Mouse (Mus musculus): Measurements from ENCODE around the gene Klrb1c.
A peak's percentile ranks its signal among the peaks of the same experiment; 100 is the strongest.
"Not testable (repeated sequence)": the region's sequence is repeated elsewhere in the genome, so short reads cannot be mapped to it uniquely, and the experiment has no call there.

The Klrb1c gene

GRCm38 (mm10) chr6:128789115-128789514 is at the start of gene Klrb1c:
Gene Klrb1c (minus strand): TSS chr6:128789215.
- DNase-seq = no peak

DNA sequence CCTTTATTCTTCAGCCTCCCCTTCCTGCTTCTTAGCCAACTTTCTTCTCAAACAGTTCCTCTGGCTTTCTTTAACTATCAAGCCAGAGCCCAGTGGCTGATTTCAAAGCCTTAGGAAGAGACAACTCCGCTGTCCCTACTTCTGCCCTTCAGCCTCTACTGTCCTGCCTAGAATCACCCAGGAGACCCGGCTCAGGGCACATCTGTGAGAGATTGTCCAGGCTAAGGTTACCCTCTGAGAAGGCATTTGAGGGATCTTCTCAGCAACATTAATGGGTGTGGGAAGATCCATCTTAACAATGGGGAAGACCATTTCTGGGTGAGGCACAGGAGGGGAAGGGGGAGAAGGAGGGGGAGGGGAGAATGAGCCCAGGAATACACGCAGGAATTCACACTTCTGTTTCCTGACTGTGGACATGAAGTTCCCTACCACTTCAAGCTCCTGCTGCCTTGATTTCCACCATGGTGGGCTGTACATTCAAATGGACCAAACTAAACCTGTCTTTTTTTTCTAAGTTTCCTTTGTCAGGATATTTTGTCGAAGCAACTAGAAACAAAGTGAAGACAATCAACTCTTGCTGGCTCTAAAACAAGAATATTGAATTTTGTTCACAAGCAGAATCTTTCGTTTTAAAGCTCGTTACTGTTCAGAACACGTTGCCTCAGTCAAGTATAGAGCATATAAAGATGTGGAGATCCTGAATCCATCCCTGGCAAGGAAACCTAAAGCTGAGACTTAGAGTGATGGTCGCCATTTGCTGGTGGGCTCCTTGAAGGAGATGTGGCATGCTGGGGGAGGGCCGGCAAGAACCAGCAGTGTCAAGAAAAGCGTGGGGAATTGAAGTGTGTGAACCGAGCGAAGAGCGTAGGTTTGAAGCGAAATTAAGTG is 48.7 kb upstream of the Klrb1c start:
- DNase-seq = peak; percentile 64 to 74

- DNase-seq = no peak
These were observed 47.9 kb upstream of the Klrb1c start for GRCm38 (mm10) chr6:128836955-128837334.

GRCm38 (mm10) chr6:128836191-128836954 is 47.4 kb upstream of the Klrb1c start:
- no peak for DNase-seq

DNA sequence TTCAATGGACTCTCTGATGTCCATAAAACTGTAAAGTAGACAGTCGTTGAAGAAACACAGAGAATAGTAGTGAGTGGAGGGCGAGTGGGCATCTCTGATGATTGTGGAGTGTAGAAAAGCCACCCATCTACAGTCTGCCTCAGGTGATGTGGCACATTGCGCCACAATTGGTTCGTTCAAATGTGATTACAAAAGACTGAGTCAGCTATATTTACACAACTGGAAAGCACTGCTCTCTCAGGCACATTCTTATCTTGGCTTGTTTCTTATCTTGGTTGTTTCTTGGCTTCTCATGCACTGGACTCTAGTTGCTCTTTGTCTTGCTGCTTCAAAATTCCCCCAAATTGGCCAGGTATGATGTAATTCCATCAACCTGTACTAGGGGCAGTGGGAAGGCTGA is 46.6 kb upstream of the Klrb1c start:
- DNase-seq = no peak

GRCm38 (mm10) chr6:128833046-128833445 is 44.0 kb upstream of the Klrb1c start:
- no peak for DNase-seq

DNA sequence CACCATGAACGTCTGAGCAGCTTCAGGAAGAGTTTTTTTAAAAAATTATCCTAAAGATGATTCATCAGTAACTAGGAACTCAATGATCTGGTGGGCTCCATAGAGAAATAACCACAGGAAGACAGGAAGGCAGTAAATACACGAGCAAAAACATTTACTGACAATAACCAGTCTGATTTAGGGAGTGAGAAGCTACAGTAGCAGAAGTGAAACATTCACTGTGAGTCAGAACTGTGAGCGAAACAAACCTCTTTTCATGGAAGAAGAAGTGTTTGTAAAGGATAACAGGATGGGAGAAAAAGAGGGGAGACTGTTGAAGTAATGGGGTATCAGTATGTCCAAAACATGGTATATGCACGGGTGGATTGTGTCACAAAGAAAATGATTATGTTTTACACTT is 40.8 kb upstream of the Klrb1c start:
- no peak for DNase-seq

- DNase-seq = no peak
These were observed 37.8 kb upstream of the Klrb1c start for GRCm38 (mm10) chr6:128826781-128827180.

GRCm38 (mm10) chr6:128826132-128826531 is 37.1 kb upstream of the Klrb1c start, which contains the start of the genes Gm44511 and Klrb1b:
Gene Gm44511 (minus strand): TSS chr6:128826315.
Gene Klrb1b (minus strand): TSS chr6:128826331.
- no peak for DNase-seq

DNA sequence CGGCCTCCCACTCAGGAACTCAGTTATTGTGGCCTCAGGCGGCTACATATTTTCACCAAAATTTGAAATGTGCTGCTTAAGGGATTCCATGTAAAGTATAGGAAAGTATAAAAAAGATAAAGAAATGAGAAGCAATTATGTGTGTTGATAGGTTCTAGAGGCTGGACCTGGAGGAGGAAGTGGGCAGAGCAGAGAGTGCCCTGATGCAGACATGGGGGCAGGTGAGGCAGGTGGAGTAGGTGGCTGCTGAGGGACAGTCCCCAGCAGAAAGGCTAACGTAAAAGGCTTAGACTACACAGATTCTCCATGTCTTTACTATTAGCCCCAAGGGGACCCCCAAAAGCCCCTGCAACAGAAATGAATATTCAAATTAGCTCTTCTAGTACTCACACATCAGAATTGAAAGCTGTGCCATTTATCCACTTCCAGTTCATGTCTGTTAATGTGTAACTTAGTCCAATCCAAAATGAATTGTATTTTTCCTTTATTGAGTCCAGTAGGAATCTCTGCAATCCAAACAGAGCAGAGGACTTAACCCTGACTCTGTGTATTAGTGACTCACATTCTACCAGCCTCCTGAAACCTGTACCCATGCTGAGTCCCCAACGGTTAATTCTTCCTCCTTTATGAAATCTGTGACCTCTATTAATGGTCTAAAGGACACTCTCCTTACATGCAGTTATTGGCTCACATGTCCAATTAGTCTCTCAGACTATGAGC is 29.2 kb upstream of the Klrb1c start:
- no peak for DNase-seq

GRCm38 (mm10) chr6:128808532-128808931 is 19.5 kb upstream of the Klrb1c start:
- peak; percentile 33 to 41 for DNase-seq

DNA sequence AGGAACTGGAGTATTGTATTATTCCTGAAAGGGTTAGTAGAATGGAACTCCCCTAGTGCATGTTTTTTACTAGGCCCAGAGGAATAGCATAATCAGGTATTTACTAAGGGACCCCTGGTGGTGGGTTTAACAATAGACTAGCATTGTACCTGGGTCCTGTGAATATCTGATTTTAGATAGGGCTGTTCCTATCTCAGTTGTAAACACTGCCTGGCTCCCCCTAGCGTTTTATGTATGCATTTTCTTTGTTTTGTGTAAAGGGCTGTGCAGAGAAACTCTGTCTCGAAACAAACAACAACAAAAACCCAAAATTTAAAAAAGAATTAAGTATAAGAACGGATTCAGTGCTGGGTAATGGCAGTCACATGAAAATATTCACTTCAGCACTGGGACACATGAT is 18.0 kb upstream of the Klrb1c start:
- DNase-seq = peak; percentile 41 to 51

DNA sequence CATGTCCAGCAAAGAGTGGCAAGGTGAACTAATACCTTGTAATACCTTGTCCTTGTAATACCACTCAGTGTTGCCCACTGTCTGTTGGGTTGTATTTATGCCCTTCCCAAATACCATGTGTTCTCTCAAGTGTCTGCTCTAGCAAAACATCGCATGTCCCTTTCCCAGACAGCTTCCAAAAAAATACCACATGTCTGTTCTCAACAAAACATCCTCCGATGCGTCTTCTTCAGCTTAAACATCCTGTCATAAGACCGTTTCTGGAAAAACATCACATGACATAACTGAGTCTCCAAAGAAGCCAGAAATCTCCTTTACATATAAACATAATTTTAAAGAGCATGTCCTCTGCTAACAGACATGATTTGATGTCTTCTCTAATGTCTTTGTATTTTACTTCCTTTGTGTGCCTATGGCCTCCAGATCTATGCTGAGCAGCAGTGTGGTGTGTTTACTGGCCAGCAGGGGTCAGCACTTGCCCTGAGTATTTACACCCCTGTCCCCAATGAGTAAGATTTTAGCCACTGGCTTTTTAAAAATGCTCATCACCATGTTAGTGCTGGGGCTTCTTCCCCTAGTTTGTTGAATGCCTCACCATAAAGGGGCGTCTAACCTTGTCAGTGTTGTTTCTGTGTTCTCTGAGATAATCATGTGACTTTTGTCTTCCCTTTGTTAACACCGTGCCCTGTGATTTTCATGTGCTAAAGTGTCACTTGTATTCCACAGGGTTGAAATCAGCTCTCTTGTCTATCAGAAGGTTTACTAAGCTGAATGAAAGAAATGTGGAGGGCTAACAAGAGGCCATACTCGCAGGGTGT is 16.0 kb upstream of the Klrb1c start:
- DNase-seq = peak; percentile 84

- DNase-seq = peak; percentile 98 to 99
These were observed 14.2 kb upstream of the Klrb1c start for GRCm38 (mm10) chr6:128802999-128803857.

DNA sequence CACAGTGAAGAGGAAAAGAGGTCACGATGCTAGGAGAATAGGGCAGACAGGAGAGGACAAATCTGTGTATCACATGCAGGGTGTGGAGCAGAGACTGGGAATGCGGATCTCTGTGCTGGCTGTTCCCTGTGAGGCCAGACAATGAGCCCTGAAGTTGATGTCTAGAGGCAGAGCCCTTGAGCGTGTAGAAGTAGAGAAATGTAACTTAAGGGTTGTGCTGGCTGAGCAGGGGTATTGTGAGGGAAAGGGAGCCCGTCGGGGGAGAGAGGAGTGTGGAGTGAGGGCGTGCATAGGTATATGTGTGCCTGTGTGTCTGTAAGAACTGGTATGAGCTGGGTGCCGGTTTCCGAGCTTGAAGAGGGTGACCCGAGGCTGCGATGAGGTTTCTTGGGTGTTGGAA is 13.5 kb upstream of the Klrb1c start:
- peak in 1 of 2 experiments; percentile 60 for DNase-seq

GRCm38 (mm10) chr6:128800696-128801095 is 11.7 kb upstream of the Klrb1c start:
- not testable (repeated sequence) for DNase-seq

DNA sequence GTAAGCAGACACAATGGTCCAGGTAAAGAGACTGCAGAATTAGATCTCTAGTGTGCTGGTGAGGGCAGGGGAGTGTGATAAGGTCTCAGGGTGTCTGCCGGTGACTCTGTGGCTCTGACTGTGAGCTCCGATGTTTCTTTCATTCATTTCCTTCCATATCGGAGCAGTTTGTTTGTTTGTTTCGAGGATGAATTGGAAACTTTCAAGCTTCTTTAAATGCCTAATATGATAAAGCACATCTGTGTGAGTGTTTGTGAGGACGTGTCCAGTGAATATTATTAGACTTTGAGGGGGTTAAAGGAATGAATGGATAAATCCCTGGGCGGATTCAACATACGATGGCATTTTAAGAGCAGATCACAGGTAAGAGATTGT is 10.9 kb upstream of the Klrb1c start:
- DNase-seq = no peak

- DNase-seq = peak; percentile 90 to 91
These were observed 10.3 kb upstream of the Klrb1c start for GRCm38 (mm10) chr6:128799144-128799895.

GRCm38 (mm10) chr6:128798772-128799143 is 9.7 kb upstream of the Klrb1c start:
- DNase-seq = peak; percentile 82 to 86
